15 mouse cellular contexts compared by ENCODE assay signal in genomic region chr17:31039626-31040025, GRCm38 (mm10). TPM values are rescaled to one million over a fixed set of nuclear protein-coding genes. Genes with fewer than 3 reads are reported as not detected.
DNase-seq lines count a peak whose midpoint lies in the region; ATAC-seq and TF ChIP-seq lines count a peak whose summit lies in the region.
"Had no signal": no experiment of that assay in that cellular context is flagged by ENCODE, and none has a peak within 500 bp of the region (broad histone marks: within the 10 kb centered on the region; RNA-seq: fewer than 3 reads in every experiment).

No protein-coding gene starts in this region.

- TF ChIP-seq CTCF in layer of hippocampus, adult 2 months (conservative IDR thresholded peaks at IDR 0.05) = no peak

- WGBS in liver, embryonic 16.5 days (ENCODE audit: insufficient replicate concordance) = 13% methylated on average over 7 of the region's 7 CpGs
- WGBS in forebrain, embryonic 16.5 days = 68% methylated on average over 7 of the region's 7 CpGs

- peaks cover 9% of the 10 kb centered on the region for H3K4me1 ChIP-seq in liver, embryonic 16.5 days (ENCODE audit: control insufficient read depth, low read depth, low read length)
- 0 out of 2 replicates have a peak, but pooled peaks cover 2% of the 10 kb centered on the region for H3K4me1 ChIP-seq in forebrain, embryonic 16.5 days (replicated peaks; ENCODE audit: control insufficient read depth, insufficient read depth, low read length)

- no peaks in the 10 kb centered on the region for H3K27me3 ChIP-seq in liver, embryonic 16.5 days (ENCODE audit: control insufficient read depth, insufficient read depth, low read depth, low read length)
- no peaks in the 10 kb centered on the region for H3K27me3 ChIP-seq in forebrain, embryonic 16.5 days (replicated peaks; ENCODE audit: control insufficient read depth, insufficient read depth, low read length)
- H3K27me3 ChIP-seq: heart, embryonic 12.5 days; limb, embryonic 12.5 days; neural tube, embryonic 13.5 days had no signal

- no peaks in the 10 kb centered on the region for H3K36me3 ChIP-seq in liver, embryonic 16.5 days (ENCODE audit: control insufficient read depth, insufficient read depth)
- no peaks in the 10 kb centered on the region for H3K36me3 ChIP-seq in forebrain, embryonic 16.5 days (ENCODE audit: control insufficient read depth, insufficient read depth)
- H3K36me3 ChIP-seq: G1E; heart, embryonic 12.5 days; limb, embryonic 12.5 days; neural tube, embryonic 13.5 days had no signal

- H3K27ac ChIP-seq in layer of hippocampus, adult 2 months = no peak overlapping the region
- H3K27ac ChIP-seq in liver, embryonic 16.5 days (ENCODE audit: low read length) = no peak overlapping the region; the same call in 1 of the 2 replicates
- H3K27ac ChIP-seq in forebrain, embryonic 16.5 days (ENCODE audit: low read length) = no peak overlapping the region
- H3K27ac ChIP-seq: limb, embryonic 12.5 days; neural tube, embryonic 13.5 days had no signal

- no peaks in the 10 kb centered on the region for H3K9me3 ChIP-seq in liver, embryonic 16.5 days (replicated peaks; ENCODE audit: control insufficient read depth, low read length)
- no peaks in the 10 kb centered on the region for H3K9me3 ChIP-seq in forebrain, embryonic 16.5 days (ENCODE audit: control insufficient read depth, low read length)
- H3K9me3 ChIP-seq: heart, embryonic 12.5 days; limb, embryonic 12.5 days; neural tube, embryonic 13.5 days had no signal

- no peak overlapping the region for H3K4me2 ChIP-seq in liver, embryonic 16.5 days (ENCODE audit: low read depth, low read length)
- H3K4me2 ChIP-seq in forebrain, embryonic 16.5 days (ENCODE audit: low read length) = no peak overlapping the region
- H3K4me2 ChIP-seq: heart, embryonic 12.5 days; limb, embryonic 12.5 days; neural tube, embryonic 13.5 days had no signal

- peak; percentile 67 for DNase-seq in layer of hippocampus, adult 9-11 months
- DNase-seq in layer of hippocampus, adult 2 months (ENCODE audit: low spot score in 2 of 2) = no peak
- peak; percentile 5 for DNase-seq in NIH3T3 (ENCODE audit: low read depth)
- peak; percentile 23 for DNase-seq in spleen, adult 12 weeks (ENCODE audit: low spot score)
- DNase-seq in layer of hippocampus, postnatal 25 days (ENCODE audit: extremely low spot score in 1 of 2, low spot score in 1 of 2) = no peak
- DNase-seq in kidney, postnatal 25 days = no peak
- DNase-seq: cerebellum, adult 9-11 months; kidney, adult 11 months had no signal

- no peak overlapping the region for H3K4me3 ChIP-seq in layer of hippocampus, adult 2 months
- H3K4me3 ChIP-seq in liver, embryonic 16.5 days (ENCODE audit: low read depth, low read length) = no peak overlapping the region
- no peak overlapping the region for H3K4me3 ChIP-seq in forebrain, embryonic 16.5 days (replicated peaks; ENCODE audit: low read length)
- H3K4me3 ChIP-seq: erythroblast, embryonic 14.5 days; heart, embryonic 12.5 days; limb, embryonic 12.5 days; neural tube, embryonic 13.5 days had no signal

- H3K9ac ChIP-seq in liver, embryonic 16.5 days (ENCODE audit: low read depth, low read length) = no peak overlapping the region
- H3K9ac ChIP-seq in forebrain, embryonic 16.5 days (replicated peaks; ENCODE audit: low read depth, low read length) = no peak overlapping the region
- H3K9ac ChIP-seq: heart, embryonic 12.5 days; limb, embryonic 12.5 days; neural tube, embryonic 13.5 days had no signal

- ATAC-seq in liver, embryonic 16.5 days (ENCODE audit: low read depth) = peak; percentile 62; the same call in 1 of the 2 replicates
- no peak for ATAC-seq in forebrain, embryonic 16.5 days

RNA-seq across cellular contexts. Expression of gene Abcg1, which starts 17.8 kb away (rescaled TPM):
- total RNA-seq in layer of hippocampus, adult 2 months (2021) = 10 to 100 TPM; 75.7 to 83.3 TPM
- polyA plus RNA-seq in liver, embryonic 16.5 days (2015; fragmentation: Nextera tagmentation; extraction: Ambion mirVana) = 10.4 and 10.8 TPM in 2 replicates
- total RNA-seq in layer of hippocampus, postnatal 25 days (2021) = 10 to 100 TPM; 54.2 to 60.3 TPM
- polyA plus RNA-seq in forebrain, embryonic 16.5 days (2015; fragmentation: Nextera tagmentation; extraction: Ambion mirVana) = 19.3 and 20.4 TPM in 2 replicates
- polyA plus RNA-seq: G1E had no signal

Comparison
In these comparisons a context has a peak if more than half of its experiments do, and no peak if none do; other contexts are left out.
1. DNase-seq: peak in layer of hippocampus, adult 9-11 months (single experiment), NIH3T3 (single experiment) and spleen, adult 12 weeks (single experiment); none in layer of hippocampus, adult 2 months (0 of 2), layer of hippocampus, postnatal 25 days (0 of 2) and kidney, postnatal 25 days (0 of 2).